Mouse (Mus musculus) CD4-positive, CD25-positive, alpha-beta regulatory T cell, adult 2 months (primary cell): ENCODE data around the gene Mta1.

ENCODE experiments used
- DNase-seq: peaks from one replicate; pipeline ENCODE4 v3.0.0-alpha.2; 2012; ENCODE audit warnings: low read depth, low spot score

Mta1 gene

DNA sequence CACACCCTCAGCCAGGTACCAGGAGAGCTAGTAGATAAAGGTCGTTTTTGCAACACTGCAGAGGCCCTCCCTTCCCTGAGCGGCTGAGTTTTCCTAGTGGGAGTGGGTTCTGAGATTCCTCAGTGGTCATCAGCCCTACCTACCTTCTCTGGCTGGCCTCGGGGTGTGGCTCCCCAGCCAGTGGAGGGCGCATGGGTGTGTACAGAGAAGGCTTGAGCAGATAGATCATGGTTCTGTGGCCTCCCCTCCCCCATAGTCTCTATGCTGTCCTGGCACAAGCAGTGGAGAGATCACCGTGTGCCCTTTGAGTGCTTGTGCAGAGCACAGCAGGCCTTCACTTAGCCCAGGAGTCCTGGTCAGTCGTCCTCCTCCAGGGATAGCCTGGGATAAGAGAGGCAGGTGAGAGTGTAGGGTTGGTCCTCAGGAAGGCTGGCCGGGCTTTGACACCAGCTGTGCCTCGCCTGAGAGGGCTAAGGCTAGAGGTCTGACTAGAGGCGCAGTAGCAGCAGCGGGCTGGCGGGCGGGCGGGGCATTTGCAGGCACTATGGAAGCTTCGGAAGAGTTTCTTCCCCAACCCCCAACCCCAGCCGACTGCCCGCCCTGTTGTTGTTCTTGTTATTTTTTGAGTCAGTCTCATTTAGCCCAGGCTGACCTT is 50.4 kb downstream of the Mta1 start:
- peak; percentile 65 for DNase-seq

- no peak for DNase-seq
Observed at GRCm38 (mm10) chr12:113149341-113149740, 51.3 kb downstream of the Mta1 start.

- DNase-seq: peak; percentile 60
Observed at GRCm38 (mm10) chr12:113149896-113150295, 51.8 kb downstream of the Mta1 start.

GRCm38 (mm10) chr12:113150591-113150990 is 52.5 kb downstream of the Mta1 start:
- DNase-seq: no peak

GRCm38 (mm10) chr12:113151046-113151445 is 53.0 kb downstream of the Mta1 start:
- DNase-seq: no peak

DNA sequence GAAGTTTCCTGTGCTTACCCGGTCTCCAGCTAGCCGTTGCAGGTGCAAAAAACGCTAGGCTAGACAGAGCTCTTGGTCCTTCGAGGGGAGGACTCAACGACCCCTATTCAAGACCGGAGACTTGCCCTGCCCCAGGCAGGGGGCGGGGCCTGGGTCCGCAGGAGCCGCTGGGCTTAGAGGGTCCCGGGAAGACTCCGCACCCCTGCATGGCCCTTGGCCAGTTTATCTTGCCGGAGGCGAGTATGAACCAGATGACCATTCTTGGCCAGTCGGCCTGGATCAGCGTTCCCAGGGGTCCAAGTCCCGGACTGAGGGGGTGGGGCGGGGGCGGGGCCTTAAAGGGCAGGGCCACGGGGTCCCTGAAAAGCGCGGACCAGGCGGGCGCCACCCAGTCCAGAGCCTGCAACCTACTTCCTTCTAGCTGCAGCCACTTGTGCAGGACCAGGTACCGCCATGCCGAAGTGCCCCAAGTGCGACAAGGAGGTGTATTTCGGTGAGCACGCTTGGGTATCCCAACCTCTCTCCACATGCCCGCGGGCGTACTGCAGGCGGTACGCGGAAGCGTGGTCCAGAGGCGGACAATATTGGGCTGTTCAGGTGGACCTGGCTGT is 53.7 kb downstream of the Mta1 start:
- DNase-seq: peak; percentile 61

GRCm38 (mm10) chr12:113152272-113152661 is 54.2 kb downstream of the Mta1 start:
- DNase-seq: peak; percentile 76

DNA sequence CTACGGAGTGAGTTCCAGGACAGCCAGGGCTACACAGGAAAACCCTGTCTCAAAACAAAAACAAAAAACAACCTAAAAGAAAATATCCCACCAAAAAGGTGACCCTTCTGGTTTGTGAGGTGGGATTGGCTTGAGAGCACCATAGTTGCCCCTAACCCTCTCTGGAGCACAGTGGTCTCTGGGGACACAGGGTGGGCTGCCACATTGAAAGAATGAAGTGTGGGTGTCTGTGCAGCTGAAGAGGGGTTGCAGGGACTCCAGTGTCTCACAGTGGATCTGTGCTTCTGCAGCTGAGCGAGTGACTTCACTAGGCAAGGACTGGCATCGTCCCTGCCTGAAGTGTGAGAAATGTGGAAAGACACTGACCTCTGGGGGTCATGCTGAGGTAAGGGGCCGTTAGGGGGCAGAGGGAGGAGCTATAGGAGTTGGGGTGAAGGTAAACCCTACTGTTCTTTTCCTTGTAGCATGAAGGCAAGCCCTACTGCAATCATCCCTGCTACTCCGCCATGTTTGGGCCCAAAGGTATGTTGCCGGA is 55.0 kb downstream of the Mta1 start:
- DNase-seq: no peak

DNA sequence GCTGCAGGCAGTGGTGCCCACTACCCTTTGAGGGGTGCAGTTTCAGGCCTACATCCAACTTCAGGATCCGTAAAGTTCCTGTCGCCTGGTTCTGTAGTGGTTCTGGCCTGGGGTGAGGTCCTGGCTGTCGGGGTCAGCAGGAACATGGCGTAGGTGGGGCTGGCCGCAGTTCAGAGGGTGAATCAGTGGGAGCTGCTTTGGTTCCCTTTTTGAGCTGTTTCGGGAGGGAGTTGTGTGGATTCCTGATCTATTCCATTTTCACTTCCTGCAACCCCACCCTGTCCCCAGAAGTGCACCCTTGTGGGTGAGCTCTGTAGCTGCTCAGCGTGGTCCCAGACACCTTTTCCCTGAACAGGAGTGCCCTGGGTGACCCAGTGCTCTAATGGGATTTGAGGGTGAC is 55.9 kb downstream of the Mta1 start:
- no peak for DNase-seq

- no peak for DNase-seq
Observed at GRCm38 (mm10) chr12:113154747-113155075, 56.6 kb downstream of the Mta1 start.

- peak; percentile 77 for DNase-seq
Observed at GRCm38 (mm10) chr12:113155076-113155771, 57.1 kb downstream of the Mta1 start.

DNA sequence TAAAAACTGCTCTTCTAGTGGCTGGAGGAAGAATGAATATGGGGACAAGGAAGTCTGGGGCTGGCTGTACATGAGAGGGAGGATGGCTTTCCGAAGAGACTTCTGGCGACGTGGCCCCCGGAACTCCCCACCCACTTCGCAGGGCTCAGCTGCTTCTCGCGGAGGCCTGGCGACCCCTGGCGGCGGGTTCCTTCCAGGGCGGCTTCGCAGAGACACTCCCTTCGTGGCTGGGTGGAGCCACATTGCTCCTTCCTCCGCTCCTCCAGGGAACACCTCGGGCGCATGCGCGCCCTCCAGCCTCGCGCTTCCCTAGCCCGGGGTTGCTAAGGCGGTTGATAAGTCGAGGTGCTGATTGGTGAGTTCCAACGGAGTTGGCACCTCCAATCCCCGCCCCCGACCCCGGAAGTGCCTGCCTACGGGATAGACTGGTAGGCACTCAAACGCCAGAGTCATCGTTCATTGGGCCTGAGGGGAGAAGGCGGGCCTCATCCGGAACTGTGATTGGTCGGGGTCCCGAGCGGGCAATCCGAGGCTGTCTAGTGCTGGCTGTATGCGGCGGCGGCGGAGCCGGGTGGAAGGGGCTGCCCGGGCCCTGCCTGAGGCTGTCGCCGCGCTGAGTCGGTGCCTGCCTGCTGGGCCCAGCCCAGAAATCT is 57.9 kb downstream of the Mta1 start, which contains the start of gene Tedc1:
Tedc1 (plus strand) TSS at position 535 of the 653 bp plus-strand sequence.
- peak; percentile 100 for DNase-seq

DNA sequence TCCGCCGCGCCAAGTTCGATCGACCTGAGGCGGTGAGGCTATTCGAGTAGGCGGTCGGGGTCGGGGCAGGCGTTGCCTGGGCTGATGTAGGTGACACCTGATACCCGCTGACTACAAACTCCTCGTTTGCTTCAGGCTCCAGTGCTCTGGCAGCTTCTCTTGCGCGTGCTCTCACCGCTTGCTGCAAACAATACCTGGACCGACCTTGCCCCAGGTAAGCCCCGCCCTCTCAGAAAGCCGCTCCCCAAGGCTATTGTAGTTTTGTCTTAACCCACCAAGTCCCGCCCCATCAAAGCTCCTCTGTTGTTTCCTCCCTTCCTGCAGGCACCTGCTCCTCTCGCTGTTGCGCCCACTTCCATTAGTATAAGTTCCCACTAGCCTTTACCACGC is 58.5 kb downstream of the Mta1 start:
- DNase-seq: no peak

- no peak for DNase-seq
Observed at GRCm38 (mm10) chr12:113157002-113157401, 58.9 kb downstream of the Mta1 start.

- no peak for DNase-seq
Observed at GRCm38 (mm10) chr12:113157521-113157920, 59.4 kb downstream of the Mta1 start.

DNA sequence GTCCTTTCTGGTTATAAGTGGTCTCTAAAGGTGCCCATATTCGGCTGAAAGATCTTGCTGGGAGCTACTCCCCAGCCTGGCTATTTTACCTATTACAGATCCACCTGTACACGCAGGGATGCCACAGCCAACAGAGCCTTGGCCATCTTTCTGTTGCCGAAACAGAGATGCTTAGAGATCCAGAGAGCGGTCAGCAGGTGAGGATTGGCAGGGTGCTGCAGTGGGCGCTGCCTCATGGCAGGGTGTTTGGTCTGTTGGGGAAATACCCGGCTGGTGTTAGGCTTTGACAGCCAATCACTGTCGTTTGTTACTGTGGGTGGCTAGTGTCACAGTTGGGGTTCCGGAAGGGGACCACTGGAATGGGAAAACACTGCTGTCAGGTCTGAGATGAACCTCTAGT is 59.9 kb downstream of the Mta1 start:
- DNase-seq: no peak

- no peak for DNase-seq
Observed at GRCm38 (mm10) chr12:113163561-113164006, 65.5 kb downstream of the Mta1 start.

- DNase-seq: peak; percentile 61
Observed at GRCm38 (mm10) chr12:113168031-113168536, 70.0 kb downstream of the Mta1 start.

DNA sequence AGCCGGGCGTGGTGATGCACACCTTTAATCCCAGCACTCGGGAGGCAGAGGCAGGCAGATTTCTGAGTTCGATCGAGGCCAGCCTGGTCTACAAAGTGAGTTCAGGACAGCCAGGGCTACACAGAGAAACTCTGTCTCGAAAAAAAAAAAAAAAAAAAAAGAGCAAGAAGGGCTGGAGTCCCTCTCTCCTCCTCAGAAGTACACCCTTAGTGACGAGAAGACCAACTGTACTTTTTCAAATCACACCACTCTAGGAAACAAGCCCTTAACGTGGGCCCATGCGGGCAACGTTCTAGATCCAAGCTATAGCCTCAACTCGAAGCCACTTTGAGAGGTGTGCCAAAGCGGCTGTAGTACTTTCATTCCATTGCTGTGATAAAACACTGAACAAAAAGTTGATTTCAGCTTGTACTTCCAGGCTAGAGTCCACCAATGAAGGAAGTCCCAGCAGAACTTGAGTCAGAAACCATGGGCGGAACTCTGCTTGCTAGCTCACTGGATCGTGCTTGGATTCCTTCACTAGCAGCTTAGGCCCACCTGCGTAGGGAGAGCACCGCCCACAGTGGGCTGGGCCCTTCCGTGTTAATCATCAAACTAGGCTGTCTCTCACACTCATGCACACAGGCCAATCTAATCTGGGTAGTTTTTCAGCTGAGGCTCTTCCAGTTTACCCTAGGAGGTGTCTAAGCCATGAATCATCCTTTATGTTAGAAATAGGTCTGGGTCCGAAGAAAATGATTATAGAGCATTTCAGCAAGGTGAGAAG is 79.1 kb downstream of the Mta1 start:
- no peak for DNase-seq

DNA sequence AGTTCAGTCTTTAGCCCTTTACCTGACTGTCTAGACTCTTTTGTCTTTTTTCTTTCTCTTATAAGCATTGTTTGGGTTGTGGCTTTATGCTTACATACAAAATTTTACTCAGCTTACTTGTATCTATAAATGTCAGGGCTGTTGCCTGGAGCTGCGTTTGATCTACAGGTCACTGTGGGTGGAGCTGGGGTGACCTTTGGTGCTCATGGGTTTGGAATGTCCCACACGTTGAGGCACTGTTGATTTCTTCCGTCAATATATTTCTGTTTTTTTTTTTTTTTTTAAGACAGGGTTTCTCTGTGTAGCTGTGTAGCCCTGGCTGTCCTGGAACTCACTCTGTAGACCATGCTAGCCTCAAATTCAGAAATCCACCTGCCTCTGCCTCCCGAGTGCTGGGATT is 82.9 kb downstream of the Mta1 start:
- no peak for DNase-seq

- DNase-seq: no peak
Observed at GRCm38 (mm10) chr12:113184945-113185344, 86.9 kb downstream of the Mta1 start.
